Mouse (Mus musculus) v-Abl transformed pro-B cells (cell line): ENCODE measurements around the gene Mras.

ENCODE experiments used
- in situ Hi-C, 2 experiments: fragments of 400-800 bp; cut with MboI; formaldehyde crosslinking; loops; one replicate each; pipeline ENCODE4 v1.15.1; 2025; ENCODE audit not compliant: unreplicated experiment in 2 of 2

The Mras gene

GRCm38 (mm10) chr9:99437031-99437764, at the start of gene Mras:
Gene Mras, minus strand, starts transcription at chr9:99437381.
- in situ Hi-C loops: no loop called here

DNA sequence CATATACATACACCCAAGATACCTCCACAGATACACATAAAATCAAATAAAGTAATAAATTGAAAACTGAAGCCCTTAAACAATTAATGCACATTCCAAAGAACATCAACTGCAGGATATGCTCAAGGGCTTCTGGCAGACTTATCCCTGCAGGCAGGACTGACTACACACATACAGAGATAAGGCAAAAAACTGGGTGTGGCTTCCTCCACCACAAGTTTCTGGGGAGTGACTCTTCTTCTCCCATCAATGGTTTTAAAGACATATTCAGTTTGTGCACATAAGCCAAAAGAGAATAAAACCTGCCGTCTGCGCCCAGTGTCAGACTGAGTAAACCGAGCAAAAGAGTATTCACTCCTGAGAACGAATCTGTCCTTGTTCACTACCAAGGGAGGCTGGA, 48.0 kb upstream of the Mras start:
- in situ Hi-C loops: no loop called here

DNA sequence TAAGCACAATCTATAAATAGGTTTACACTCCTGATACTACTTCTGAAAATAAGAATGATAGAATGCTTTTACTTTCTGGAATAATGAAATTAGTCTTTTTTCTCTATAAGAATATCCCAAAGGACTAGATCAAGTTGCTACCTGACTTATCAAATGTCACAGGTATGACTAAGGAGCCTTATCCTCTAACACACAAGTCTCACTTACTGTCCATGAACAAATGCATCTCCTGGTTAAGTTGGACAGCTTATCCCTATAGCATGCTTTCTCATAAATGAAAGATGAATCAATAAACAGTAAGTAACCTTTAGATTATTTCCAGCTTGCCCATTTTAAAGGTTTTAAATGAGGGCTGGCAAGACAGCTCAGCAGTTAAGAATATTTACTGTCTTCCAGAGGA, 47.5 kb upstream of the Mras start:
- in situ Hi-C loops: no loop called here

DNA sequence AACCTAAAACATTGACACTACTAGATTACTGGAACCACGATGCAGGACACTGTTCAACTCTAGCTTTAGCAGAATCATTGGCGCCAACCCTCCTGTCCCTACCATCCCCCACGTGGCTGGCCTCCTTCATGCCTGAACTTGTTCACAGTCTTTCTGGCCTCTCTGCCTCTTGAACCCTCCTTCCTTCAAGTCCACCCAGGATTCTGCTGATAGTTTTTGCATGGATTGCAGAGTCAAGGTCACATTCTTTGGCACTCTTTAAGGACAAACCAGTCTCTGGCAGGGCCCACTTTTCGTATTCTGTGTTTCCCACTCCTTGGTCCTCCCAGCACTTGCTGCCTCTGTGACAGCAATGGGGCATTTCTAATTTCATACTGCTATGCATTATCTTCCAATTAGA, 46.0 kb upstream of the Mras start:
- in situ Hi-C loops: no loop called here

GRCm38 (mm10) chr9:99480764-99481163, 43.6 kb upstream of the Mras start:
- in situ Hi-C loops: no loop called here

DNA sequence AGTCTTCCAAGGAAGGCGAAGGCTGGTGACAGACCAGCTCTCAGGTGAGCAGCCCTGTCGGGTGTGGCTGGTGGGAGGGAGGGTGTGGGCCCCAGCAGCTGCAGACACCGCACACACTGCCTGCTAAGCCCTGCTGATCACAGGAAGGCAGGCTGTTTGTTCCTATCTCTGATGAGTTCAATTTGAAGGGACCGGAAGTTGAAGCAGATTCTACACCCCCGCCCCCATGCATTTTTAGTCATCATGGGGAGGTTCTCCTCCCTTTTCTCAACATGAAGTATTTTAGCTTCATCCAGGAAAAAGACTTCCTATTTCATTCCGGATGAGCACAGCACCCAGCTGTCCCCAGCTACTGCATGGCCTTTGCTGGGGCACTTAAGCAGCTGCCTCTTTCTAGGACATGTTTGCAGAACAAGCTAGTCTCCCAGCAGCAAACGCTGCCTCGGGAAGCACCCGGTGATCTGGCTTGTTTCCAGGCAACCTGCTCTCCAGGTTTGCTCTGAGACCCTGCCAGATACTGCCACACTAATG, 42.1 kb upstream of the Mras start:
- in situ Hi-C loops: no loop called here

- in situ Hi-C loops: loop anchor here in 1 of 2 experiments (25.0 kb wide), 1 partner anchor 916 kb away; no protein-coding TSS in a partner anchor
Observed at GRCm38 (mm10) chr9:99471334-99471733, 34.2 kb upstream of the Mras start.

DNA sequence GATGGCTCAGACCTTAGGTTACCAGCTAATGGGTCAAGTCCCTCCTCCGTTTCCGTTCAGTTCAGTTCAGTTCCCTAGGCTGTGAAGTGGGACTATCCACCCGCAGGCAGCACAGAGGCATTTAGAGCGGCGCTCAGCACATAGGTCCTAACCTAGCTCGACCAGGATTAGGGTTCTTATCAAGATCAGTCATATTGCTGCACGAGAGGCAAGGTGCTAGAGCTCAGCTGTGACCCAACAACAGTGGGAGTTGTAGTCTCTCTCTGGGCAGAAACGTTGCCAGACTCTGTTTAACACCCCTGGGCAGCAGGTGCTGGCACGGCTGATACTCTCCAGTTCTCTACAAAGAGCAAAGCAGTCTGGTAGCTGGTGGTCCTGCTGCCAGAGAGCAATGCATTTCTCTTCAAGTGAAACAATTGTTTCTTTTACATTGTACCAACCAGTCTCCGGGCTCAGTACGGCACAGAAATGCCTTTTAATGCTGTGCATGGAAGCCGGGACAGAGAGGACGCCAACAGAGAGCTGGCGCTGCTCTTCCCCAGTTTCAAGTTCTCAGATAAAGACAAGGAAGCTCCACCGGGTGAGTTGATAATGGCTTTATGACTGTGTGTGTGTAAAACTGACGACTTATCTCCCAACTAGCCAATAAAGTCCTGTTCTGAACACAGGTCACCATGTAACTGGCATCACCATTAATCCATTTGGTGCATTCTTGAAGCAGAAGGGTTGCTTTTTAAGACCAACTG, 33.3 kb upstream of the Mras start:
- in situ Hi-C loops: loop anchor here in 1 of 2 experiments (25.0 kb wide), 1 partner anchor 917 kb away; no protein-coding TSS in a partner anchor

DNA sequence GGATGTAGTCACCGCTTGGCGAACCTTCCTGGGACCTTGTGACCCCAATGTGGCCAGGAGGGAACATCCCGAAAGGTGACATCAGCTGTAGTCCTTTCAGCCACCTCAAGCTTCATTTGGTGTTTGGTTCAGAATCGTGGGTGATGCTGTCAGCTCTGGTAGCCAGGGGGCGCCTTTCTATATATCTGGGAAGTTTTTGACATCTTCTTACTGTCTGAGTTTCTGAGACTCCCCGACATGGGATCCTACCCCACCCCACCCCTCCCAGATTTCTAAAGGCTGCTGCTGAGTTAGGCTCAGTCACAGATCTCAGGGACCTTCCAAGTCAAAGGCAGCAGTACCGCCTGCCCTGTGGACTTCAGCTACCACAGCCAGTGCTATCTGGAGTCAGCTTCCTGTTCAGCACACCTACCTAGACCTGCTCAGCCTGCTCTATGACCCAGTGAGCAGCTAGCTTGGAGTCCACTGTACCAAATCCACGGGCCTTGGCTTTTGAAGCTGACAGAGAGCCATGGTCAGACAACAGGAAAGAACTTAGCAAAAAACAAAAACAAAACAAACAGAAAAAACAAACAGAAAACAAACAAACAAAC, 32.6 kb upstream of the Mras start:
- in situ Hi-C loops: loop anchor here in 1 of 2 experiments (10.0 to 25.0 kb wide), 2 partner anchors 495 to 918 kb away; no protein-coding TSS in a partner anchor

GRCm38 (mm10) chr9:99468572-99468971, 31.4 kb upstream of the Mras start:
- in situ Hi-C loops: loop anchor here in 1 of 2 experiments (10.0 to 25.0 kb wide), 2 partner anchors 494 to 919 kb away; no protein-coding TSS in a partner anchor

DNA sequence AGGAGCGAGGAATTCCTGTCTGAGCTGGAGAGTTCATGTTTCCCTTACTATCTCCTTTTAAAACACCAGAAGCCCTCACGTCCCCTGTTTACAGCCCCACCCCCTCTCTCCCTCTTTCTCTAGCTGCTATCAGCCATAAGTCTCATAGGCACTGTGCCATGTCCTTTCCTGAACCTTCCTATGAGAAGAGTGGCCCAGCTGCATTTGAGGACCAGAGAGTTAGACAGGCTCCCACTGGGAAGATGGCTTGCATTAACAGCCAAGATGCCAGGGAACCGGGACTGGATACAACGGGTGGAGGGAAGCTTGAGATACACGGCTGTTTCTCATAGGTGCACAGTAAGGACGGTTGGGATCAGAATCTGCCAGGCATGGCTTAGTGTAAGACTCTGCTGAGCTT, 27.7 kb upstream of the Mras start:
- in situ Hi-C loops: loop anchor here (5.0 to 25.0 kb wide), 3 partner anchors 117 to 922 kb away; no protein-coding TSS in a partner anchor

- in situ Hi-C loops: loop anchor here (5.0 to 25.0 kb wide), 9 partner anchors 85 to 928 kb away; partner anchors contain the start of genes Cep70 (in 1 of the 2), Dbr1 (in 1 of the 2), Faim (in 1 of the 2) and Mrps22 (in 1 of the 2)
Observed at GRCm38 (mm10) chr9:99459730-99460129, 22.5 kb upstream of the Mras start.

DNA sequence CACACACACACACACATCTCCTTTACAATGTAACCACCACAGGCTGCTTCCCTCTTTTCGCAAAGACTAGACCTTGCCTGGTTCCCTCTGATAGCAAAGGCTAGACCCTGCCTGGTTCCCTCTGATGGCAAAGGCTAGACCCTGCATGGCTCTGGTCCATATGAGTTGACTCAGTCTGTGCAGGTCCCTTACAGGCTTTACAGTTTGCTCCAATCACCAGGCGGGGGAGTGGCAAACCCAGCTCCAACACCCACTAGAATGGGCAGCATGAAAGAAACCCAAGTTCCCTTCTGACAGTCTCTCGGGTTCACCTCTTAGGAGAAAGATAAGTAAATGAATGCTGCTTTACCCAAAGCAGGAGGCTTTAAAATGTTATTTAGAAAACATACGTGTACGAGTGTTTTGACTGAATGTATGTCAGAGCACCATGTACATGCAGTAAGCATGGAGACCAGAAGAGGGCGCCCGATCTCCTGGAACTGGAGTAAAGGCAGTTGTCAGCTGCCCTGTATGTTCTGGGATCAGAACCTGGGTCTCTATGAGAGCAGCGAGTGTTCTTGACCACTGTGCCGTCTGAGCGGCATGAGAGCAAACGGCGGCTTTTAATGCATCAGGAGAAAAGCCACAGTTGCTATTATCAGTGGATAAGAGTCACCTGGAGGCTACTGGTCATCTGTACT, 21.5 kb upstream of the Mras start:
- in situ Hi-C loops: loop anchor here (5.0 to 25.0 kb wide), 7 partner anchors 84 to 929 kb away; partner anchors contain the start of genes Cep70 (in 1 of the 2), Dbr1 (in 1 of the 2), Faim (in 1 of the 2) and Mrps22 (in 1 of the 2)

GRCm38 (mm10) chr9:99454211-99454610, 17.0 kb upstream of the Mras start:
- in situ Hi-C loops: loop anchor here (5.0 to 25.0 kb wide), 7 partner anchors 77 to 933 kb away; partner anchors contain the start of genes Cep70 (in 1 of the 2), Faim (in 1 of the 2) and Mrps22 (in 1 of the 2)

- in situ Hi-C loops: loop anchor here (5.0 to 25.0 kb wide), 7 partner anchors 74 to 936 kb away; partner anchors contain the start of genes Cep70 (in 1 of the 2), Faim (in 1 of the 2) and Mrps22 (in 1 of the 2)
Observed at GRCm38 (mm10) chr9:99451161-99451560, 14.0 kb upstream of the Mras start, which contains the start of gene Nme9. Gene Nme9, plus strand, starts transcription at chr9:99451475.

DNA sequence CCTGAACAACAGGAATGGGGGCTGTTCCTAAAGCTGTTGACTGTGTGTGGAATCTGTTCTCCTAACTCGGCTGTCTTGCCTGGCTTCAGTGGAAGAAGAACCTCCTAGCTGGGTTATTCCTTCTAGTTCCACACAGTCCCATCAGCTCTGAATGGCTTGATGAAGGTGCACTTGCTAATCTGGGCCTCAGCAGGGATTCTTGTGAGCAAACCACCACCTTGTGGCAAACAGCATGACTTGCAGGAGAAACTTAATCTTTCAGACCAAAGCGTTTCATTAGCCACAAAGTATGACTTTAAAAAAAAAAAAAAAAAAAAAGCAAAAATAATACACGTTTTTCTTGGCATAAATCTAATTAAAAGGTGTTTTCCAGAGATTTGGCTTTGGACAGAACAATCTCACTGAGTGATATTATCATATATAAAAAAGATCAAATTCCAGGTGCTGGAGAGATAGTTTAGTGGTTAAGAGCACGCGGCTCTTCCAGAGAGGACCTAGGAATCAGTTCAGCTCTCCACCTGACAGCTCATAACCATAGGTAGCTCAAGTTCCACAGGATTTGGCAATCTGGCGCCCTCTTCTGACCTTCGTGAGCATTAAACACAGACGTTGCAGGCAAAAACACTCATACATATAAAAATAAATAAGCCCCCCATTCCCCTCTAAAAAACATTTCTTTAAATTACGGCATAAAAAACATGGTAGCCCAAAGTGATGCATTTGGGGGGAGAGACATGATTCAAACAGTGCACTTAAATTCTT, 12.9 kb upstream of the Mras start:
- in situ Hi-C loops: loop anchor here (5.0 to 25.0 kb wide), 7 partner anchors 73 to 937 kb away; partner anchors contain the start of genes Cep70 (in 1 of the 2), Faim (in 1 of the 2) and Mrps22 (in 1 of the 2)

DNA sequence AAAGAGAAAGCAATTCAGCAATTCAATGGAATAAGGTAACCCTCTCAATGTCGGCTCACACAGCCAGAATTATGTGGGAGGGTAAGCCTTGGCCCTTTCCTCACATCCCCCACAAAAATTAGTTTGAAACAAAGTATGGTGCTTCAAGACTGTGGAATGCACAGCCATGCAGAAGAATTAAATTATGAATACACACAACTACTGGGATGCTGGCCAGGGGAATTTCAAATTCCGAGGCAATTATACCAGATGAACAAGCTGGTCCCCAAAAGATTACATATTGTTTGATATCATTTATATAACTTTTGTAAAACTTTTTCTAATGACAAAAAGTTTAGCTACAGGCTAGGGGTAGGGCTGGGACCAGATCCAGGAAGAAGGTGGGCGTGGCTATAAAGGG, 10.1 kb upstream of the Mras start:
- in situ Hi-C loops: no loop called here

DNA sequence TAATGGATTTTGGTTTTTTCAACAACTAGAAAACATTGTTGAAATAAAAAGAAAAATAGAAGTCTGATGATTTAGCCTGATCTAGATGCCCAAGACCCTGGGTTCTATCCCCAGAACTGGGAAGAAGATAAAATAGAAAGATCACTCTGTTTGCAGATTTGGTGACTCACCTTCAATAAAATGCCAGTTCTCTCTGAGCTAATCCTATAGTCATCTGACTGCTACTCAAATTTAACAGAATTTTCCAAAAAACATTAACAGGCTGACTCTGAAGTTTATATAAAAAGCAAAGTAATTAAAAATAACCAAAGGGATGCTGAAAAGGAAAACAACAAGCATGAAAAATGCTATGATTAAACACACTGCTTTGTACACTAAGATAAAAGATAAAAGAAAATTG, 9.1 kb upstream of the Mras start:
- in situ Hi-C loops: no loop called here
